Mouse (Mus musculus) hindbrain, embryonic 10.5 days (tissue): ENCODE results near the gene Myo1d. TPM values are rescaled to one million over a fixed set of nuclear protein-coding genes. Genes with fewer than 3 reads are reported as not detected.
"Not testable (repeated sequence)": the region's sequence is repeated elsewhere in the genome, so short reads cannot be mapped to it uniquely, and the experiment has no call there.

ENCODE experiments used
- DNase-seq: peaks from one replicate; pipeline ENCODE4 v3.0.0-alpha.2; 2017; ENCODE audit warnings: low spot score
- H3K27ac ChIP-seq: fragments of 300-500 bp; sonication (generic); 2 replicates; pipeline ENCODE4 v1.5.1; 2016; ENCODE audit warnings: mild to moderate bottlenecking, moderate library complexity
- H3K27me3 ChIP-seq: fragments of 300-500 bp; sonication (generic); 2 replicates; pipeline ENCODE4 v1.6.1; 2016; ENCODE audit warnings: mild to moderate bottlenecking; ENCODE audit not compliant: poor library complexity, insufficient read depth, severe bottlenecking
- H3K36me3 ChIP-seq: fragments of 300-500 bp; sonication (generic); 2 replicates; pipeline ENCODE4 v1.6.1; 2016; ENCODE audit warnings: mild to moderate bottlenecking, moderate library complexity
- H3K4me1 ChIP-seq: fragments of 300-500 bp; sonication (generic); replicated peaks from 2 replicates; pipeline ENCODE4 v1.6.1; 2016; ENCODE audit warnings: mild to moderate bottlenecking
- H3K4me3 ChIP-seq: fragments of 300-500 bp; sonication (generic); 2 replicates; pipeline ENCODE4 v1.5.1; 2016; ENCODE audit warnings: mild to moderate bottlenecking, moderate library complexity
- H3K9me3 ChIP-seq: fragments of 300-500 bp; sonication (generic); 2 replicates; pipeline ENCODE4 v1.6.1; 2016; ENCODE audit warnings: mild to moderate bottlenecking, moderate library complexity
- WGBS: fragments of 180-500 bp; shearing (Covaris S2); methylation state at CpG from one replicate; pipeline ENCODE4 v1.1.7; 2016; 5-methylcytosine and 5-hydroxymethylcytosine counted together
- polyA plus RNA-seq: library from polyadenylated mRNA; unstranded; fragments of >200 nt; fragmentation: Nextera tagmentation; extraction: Ambion mirVana; gene quantifications from 2 replicates; pipeline ENCODE4 v1.2.1, GENCODE M21; 2016

The Myo1d gene
- polyA plus RNA-seq, 1 experiment from 2014 or later: 2.6 TPM

DNA sequence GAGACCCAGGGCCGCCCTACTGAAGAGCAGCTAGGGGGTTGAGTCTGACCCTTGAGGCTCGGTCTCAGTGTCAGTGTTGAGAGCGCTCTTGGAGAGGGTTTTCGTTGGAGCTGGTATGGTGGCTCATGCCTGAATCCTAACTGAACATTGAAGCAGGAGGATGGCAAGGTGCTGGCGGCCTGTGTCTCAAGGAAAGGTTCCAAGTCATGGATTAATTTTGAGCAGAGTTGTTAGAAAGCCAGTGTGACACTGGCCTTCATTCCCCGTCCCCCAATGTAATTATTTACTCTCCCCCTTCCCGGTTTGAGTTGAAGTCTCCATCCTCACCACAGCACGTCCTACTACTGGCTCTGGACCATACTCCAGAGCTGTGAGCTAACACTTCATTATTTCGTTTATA is 304.3 kb downstream of the Myo1d start:
- Histone ChIP-seq H3K4me1 (peaks cover 45% of the 10 kb centered on the region), H3K36me3 (peaks cover 68% of the 10 kb centered on the region), H3K27ac (0 out of 2 replicates have a peak overlapping the region, but pooled peaks have one; percentile 92), H3K4me3 (0 out of 2 replicates have a peak overlapping the region, but pooled peaks have one; percentile 68), H3K27me3 (peaks cover 58% of the 10 kb centered on the region), H3K9me3 (no peaks in the 10 kb centered on the region)
- no peak for DNase-seq
- WGBS: 81% methylated on average over 9 of the region's 9 CpGs

- DNase-seq: no peak
- peaks cover 68% of the 10 kb centered on the region for H3K36me3 ChIP-seq
- peaks cover 54% of the 10 kb centered on the region for H3K27me3 ChIP-seq
- no peak overlapping the region for H3K4me3 ChIP-seq
- H3K27ac ChIP-seq: no peak overlapping the region
- no peaks in the 10 kb centered on the region for H3K9me3 ChIP-seq
- peaks cover 43% of the 10 kb centered on the region for H3K4me1 ChIP-seq
- 96% methylated on average over 11 of the region's 11 CpGs for WGBS
Observed at GRCm38 (mm10) chr11:80474846-80475245, 305.0 kb downstream of the Myo1d start.

- H3K27me3 ChIP-seq: peaks cover 48% of the 10 kb centered on the region
- H3K4me3 ChIP-seq: no peak overlapping the region
- no peak for DNase-seq
- H3K27ac ChIP-seq: no peak overlapping the region
- no peaks in the 10 kb centered on the region for H3K9me3 ChIP-seq
- H3K36me3 ChIP-seq: peaks cover 68% of the 10 kb centered on the region
- H3K4me1 ChIP-seq: peaks cover 37% of the 10 kb centered on the region
- 49% methylated on average over 2 of the region's 2 CpGs for WGBS
Observed at GRCm38 (mm10) chr11:80474175-80474691, 305.6 kb downstream of the Myo1d start.

DNA sequence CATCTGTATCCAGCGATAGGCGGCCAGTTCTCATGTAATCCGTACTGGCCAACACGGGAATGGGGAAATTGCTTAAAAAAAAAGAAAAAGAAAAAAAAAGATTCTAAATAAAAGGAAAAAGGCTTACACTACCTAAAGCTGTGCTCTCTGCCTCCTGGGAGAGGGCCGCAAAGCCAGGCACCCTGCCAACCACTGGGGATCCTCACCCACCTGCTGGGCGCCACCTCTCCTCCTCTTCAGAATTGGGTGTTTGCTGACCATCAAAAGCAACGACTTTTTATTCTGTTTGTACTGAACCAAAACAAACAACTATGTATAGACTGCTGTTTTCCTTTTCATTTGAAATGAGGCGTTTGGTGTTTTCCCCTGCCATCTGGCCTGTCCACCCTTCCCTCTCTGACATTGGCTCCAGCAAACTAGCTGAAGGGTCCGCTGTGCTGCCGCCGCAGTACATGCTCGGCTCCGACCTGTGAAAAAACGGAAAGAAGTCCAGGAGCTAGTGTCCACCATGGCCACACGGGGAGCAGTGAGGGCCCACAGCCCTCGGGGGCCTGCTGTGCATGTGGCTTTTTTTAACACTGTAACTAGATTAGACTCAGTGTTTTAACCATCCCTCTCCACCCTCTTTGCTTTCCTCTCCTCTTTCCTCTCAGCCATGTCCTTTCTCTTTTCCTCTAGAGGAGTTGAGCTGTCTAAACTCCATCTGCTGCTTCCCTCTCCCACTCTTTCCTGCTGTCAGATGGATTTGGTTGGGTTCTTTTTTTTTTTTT is 307.8 kb downstream of the Myo1d start:
- no peaks in the 10 kb centered on the region for H3K9me3 ChIP-seq
- no peak overlapping the region for H3K4me3 ChIP-seq
- WGBS: 86% methylated on average over 16 of the region's 16 CpGs
- H3K27ac ChIP-seq: no peak overlapping the region
- peaks cover 79% of the 10 kb centered on the region for H3K36me3 ChIP-seq
- no peak for DNase-seq
- peaks cover 14% of the 10 kb centered on the region for H3K4me1 ChIP-seq
- peaks cover 31% of the 10 kb centered on the region for H3K27me3 ChIP-seq

DNA sequence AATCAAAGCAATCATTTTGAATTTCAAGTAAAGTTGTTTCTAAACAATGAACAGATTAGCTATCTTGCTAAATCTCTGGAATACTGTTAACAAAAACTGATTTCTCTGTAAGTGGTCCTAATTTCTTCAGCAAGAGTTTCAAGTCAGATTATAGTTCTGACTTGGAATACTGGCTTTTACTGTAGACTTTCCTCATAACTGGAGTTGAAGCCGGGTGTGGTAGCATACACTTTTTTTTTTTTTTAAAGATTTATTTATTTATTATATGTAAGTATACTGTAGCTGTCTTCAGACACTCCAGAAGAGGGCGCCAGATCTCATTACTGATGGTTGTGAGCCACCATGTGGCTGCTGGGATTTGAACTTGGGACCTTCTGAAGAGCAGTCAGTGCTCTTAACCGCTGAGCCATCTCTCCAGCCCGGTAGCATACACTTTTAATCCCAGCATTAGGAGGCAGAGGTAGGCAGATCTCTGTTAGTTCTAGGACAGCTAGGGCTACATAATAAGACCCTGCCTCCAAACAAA is 316.2 kb downstream of the Myo1d start:
- not testable (repeated sequence) for H3K27ac ChIP-seq

GRCm38 (mm10) chr11:80453198-80453597 is 326.6 kb downstream of the Myo1d start:
- Histone ChIP-seq H3K27ac (no peak overlapping the region), H3K27me3 (no peaks in the 10 kb centered on the region), H3K4me3 (no peak overlapping the region), H3K4me1 (no peaks in the 10 kb centered on the region), H3K36me3 (peaks cover 97% of the 10 kb centered on the region), H3K9me3 (no peaks in the 10 kb centered on the region)
- no peak for DNase-seq
- 98% methylated on average over 1 of the region's 1 CpGs for WGBS

More for the DNA sequence above, 316.2 kb downstream of the Myo1d start:
- 87% methylated on average over 4 of the region's 4 CpGs for WGBS
- not testable (repeated sequence) for H3K9me3 ChIP-seq, H3K27me3 ChIP-seq, DNase-seq, H3K4me3 ChIP-seq, H3K4me1 ChIP-seq
- H3K36me3 ChIP-seq: peaks cover 93% of the 10 kb centered on the region

DNA sequence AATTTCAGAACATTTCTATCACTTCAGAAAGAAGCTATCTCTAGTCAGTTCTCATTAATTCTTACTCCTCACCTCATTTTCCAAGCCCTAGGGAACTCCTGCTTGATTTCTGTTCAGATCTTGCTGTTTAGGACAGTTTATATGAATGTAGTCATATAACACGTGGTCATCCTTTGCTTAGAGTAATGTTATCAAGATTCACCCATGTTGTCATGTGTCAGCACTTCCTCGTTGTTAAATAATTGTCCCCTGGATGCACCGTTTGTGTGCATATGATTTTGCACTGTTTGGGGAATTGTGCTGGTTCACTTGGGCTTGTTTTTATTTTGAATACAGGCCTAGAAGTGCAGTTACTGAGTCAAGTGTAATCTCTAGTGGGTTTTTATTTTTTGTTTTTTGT is 327.6 kb downstream of the Myo1d start:
- H3K36me3 ChIP-seq: peaks cover 97% of the 10 kb centered on the region
- no peak for DNase-seq
- 92% methylated on average over 3 of the region's 3 CpGs for WGBS

GRCm38 (mm10) chr11:80449859-80450258 is 330.0 kb downstream of the Myo1d start:
- H3K36me3 ChIP-seq: peaks cover 98% of the 10 kb centered on the region
- no peak overlapping the region for H3K4me3 ChIP-seq
- H3K9me3 ChIP-seq: no peaks in the 10 kb centered on the region
- no peak overlapping the region for H3K27ac ChIP-seq
- WGBS: 93% methylated on average over 2 of the region's 2 CpGs
- no peaks in the 10 kb centered on the region for H3K4me1 ChIP-seq
- DNase-seq: no peak
- H3K27me3 ChIP-seq: no peaks in the 10 kb centered on the region

More for the DNA sequence above, 327.6 kb downstream of the Myo1d start:
- Histone ChIP-seq H3K27ac (no peak overlapping the region), H3K4me1 (no peaks in the 10 kb centered on the region), H3K9me3 (no peaks in the 10 kb centered on the region), H3K4me3 (no peak overlapping the region), H3K27me3 (no peaks in the 10 kb centered on the region)

DNA sequence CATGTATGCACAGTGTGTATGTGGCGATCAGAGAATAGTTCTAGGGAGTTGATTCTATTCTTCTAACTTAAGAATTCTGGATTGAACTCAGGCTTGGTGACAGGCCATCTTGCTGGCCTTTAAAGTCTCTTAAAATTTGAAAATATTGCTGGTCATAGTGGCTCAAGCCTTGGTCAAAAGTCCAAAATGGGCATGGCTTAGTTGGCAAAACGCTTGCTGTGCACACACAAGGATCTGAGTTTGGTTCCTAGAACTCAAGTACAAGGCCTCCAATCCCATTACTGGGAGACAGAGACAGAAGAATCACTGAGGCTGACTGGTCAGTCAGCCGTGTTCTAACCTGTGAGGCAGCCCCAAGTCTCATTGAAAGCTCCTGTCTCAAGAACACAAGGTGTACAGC is 332.9 kb downstream of the Myo1d start:
- no peak for DNase-seq
- WGBS: 91% methylated on average over 3 of the region's 3 CpGs
- Histone ChIP-seq H3K27ac (no peak overlapping the region), H3K4me1 (no peaks in the 10 kb centered on the region), H3K27me3 (no peaks in the 10 kb centered on the region), H3K36me3 (peaks cover 99% of the 10 kb centered on the region), H3K9me3 (no peaks in the 10 kb centered on the region), H3K4me3 (no peak overlapping the region)

Other genes starting within 250 kb of the Myo1d start
- gene Tmem98, start 30.1 kb upstream of the Myo1d start, polyA plus RNA-seq: 81.7 and 86.2 TPM in 2 replicates
- gene Spaca3, start 78.3 kb upstream of the Myo1d start, polyA plus RNA-seq: not detected in 2 replicates